Mouse (Mus musculus) spleen, adult 2 months (tissue): ENCODE results near the gene Mettl7a3.
"Not testable (repeated sequence)": the region's sequence is repeated elsewhere in the genome, so short reads cannot be mapped to it uniquely, and the experiment has no call there.

ENCODE experiments used
- CTCF ChIP-seq: fragments of 200-500 bp; IDR thresholded peaks from 2 replicates; pipeline ENCODE4 v1.5.1; 2011; ENCODE audit warnings: mild to moderate bottlenecking, inconsistent platforms; ENCODE audit not compliant: insufficient read depth, insufficient read length, insufficient replicate concordance; ENCODE audit errors: extremely low read depth
- POLR2A ChIP-seq: fragments of 200-500 bp; IDR thresholded peaks from 2 replicates; pipeline ENCODE4 v1.6.1; 2011; ENCODE audit warnings: low read depth, low read length, inconsistent platforms

DNA sequence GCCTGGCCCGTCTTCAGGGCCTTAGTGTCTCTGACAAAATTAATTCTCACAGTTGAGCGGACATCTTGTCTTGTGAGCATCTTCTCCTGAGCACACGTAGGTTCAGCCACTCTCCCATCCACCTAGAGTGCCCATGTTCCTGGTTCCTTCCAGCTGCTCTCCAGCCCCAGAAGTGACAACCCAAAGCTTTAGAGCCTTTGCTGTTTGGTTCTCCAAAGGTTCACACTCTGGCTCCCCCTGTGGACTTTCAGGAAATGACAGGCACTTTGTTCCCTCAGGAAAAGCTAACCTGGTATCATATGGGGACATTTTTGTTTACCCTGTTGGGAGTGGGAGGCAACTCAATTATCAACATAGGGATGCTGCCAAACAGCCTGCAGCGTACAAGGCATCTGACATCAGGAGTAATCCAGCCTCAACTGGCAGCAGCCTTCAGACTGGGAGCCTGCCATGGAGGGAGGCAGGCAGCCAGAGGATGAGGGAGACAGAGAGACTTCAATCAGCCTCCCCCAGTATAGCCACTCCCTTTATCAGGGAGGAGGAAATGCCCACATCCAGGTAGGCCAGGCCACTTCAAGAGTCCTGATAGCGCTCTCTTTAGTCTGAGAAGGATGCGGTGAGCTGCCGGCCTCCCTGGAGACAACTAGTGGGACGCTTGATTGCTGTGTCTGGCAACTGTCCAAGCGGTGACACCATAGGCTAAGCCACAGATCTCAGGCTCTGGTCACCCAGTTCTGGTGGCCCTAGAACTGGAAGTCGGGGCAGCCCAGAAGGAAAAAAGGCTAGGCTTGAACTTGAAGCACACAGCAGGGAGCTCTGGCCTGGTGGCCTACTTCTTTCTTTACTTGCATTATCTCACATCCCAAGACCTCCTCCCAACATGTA, 2.4 kb upstream of the Mettl7a3 start:
- not testable (repeated sequence) for TF ChIP-seq POLR2A, CTCF
